Mouse (Mus musculus) myocyte (in vitro differentiated cells): ENCODE data around the gene P4ha2.

ENCODE experiments used
- CEBPB ChIP-seq: IDR thresholded peaks from 2 replicates; pipeline ENCODE4 v1.6.1; 2011; ENCODE audit warnings: mild to moderate bottlenecking, moderate library complexity; ENCODE audit not compliant: poor library complexity, insufficient read depth, severe bottlenecking
- MYOD1 ChIP-seq, 3 experiments: IDR thresholded peaks; one replicate each; pipeline ENCODE4 v1.6.1; 2011; ENCODE audit warnings: control low read depth in 2 of 3, low read depth in 2 of 3, mild to moderate bottlenecking in 2 of 3, moderate library complexity in 1 of 3; ENCODE audit not compliant: insufficient read length in 2 of 3, control insufficient read depth in 1 of 3
- MYOG ChIP-seq, 3 experiments: IDR thresholded peaks; one replicate each; pipeline ENCODE4 v1.6.1; 2011; ENCODE audit warnings: control low read depth in 2 of 3, low read depth in 2 of 3, mild to moderate bottlenecking in 2 of 3; ENCODE audit not compliant: insufficient read length in 2 of 3, control insufficient read depth in 1 of 3, insufficient read depth in 1 of 3
- POLR2A ChIP-seq: IDR thresholded peaks from one replicate; pipeline ENCODE4 v1.6.1; 2011; ENCODE audit warnings: low read depth, mild to moderate bottlenecking, control low read depth, moderate library complexity; ENCODE audit not compliant: insufficient read length
- SRF ChIP-seq: IDR thresholded peaks from one replicate; pipeline ENCODE4 v1.6.1; 2011; ENCODE audit warnings: low read depth; ENCODE audit not compliant: control insufficient read depth, insufficient read length
- TCF12 ChIP-seq: IDR thresholded peaks from one replicate; pipeline ENCODE4 v1.6.1; 2011; ENCODE audit warnings: mild to moderate bottlenecking, control low read depth; ENCODE audit not compliant: poor library complexity, insufficient read depth, severe bottlenecking
- USF1 ChIP-seq: IDR thresholded peaks from one replicate; pipeline ENCODE4 v1.6.1; 2011; ENCODE audit warnings: low read depth, mild to moderate bottlenecking, control low read depth, moderate library complexity

DNA sequence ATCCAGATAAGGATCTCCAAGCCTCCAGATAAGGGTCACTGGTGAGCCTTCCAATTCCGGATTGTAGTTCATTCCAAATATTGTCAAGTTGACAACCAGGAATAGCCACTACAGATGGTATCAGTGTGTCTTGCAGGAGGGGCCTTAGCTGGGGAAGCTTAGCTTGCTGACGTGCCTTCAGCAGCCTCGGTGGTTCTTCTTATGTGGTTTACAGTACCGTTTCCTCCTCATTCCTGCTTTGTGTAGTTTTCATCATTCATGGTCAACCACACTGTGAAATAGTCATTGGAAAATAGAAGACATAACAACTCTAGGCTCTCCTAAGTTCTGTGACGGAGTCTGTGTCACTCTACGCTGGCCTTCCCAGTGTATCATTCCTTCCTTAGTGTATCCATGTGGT, 5.1 kb downstream of the P4ha2 start:
- TF ChIP-seq TCF12 (no peak), POLR2A (no peak), SRF (no peak), MYOD1 (IDR thresholded peaks at IDR 0.05; ENCODE audit: control insufficient read depth in 1 of 3, insufficient read length in 2 of 3, low read depth in 2 of 3) (no peak), CEBPB (no peak), MYOG (IDR thresholded peaks at IDR 0.05; ENCODE audit: control insufficient read depth in 1 of 3, insufficient read depth in 1 of 3, insufficient read length in 2 of 3, low read depth in 2 of 3) (no peak), USF1 (no peak)
